Mouse (Mus musculus): ENCODE measurements around the gene Khdc1a.

DNA sequence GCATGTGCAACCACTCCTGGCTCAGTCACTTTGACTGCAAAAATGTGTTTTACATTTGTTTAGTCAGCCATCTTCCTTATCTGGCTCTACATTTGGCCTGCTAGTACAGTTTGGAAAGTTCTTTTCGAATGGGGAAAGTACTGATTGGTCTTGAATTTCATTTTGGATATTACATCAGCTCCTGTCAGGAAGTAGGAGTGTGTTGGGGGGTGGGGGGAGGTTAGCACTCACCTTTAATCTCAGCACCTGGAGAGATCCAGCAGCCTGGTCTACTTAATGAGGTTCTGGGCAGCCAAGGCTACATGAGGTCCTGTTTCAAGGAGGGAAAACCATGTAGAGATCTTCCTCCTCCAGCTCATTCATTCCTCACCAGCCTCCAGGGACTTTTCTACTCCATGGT, 33.8 kb downstream of the Khdc1a start, which contains the start of gene Khdc1b:
- TF ChIP-seq POLR2A (IDR thresholded peaks at IDR 0.05; ENCODE audit: low read depth, low read length) (no peak), CTCF (IDR thresholded peaks at IDR 0.05; ENCODE audit: borderline replicate concordance, insufficient read depth, low read length) (no peak)
